Mouse (Mus musculus) v-Abl transformed pro-B cells (cell line): ENCODE measurements around the gene Arxes2.
"Not testable (repeated sequence)": the region's sequence is repeated elsewhere in the genome, so short reads cannot be mapped to it uniquely, and the experiment has no call there.

ENCODE experiments used
- in situ Hi-C, 2 experiments: fragments of 400-800 bp; cut with MboI; formaldehyde crosslinking; loops; one replicate each; pipeline ENCODE4 v1.15.1; 2025; ENCODE audit not compliant: unreplicated experiment in 2 of 2

The Arxes2 gene

DNA sequence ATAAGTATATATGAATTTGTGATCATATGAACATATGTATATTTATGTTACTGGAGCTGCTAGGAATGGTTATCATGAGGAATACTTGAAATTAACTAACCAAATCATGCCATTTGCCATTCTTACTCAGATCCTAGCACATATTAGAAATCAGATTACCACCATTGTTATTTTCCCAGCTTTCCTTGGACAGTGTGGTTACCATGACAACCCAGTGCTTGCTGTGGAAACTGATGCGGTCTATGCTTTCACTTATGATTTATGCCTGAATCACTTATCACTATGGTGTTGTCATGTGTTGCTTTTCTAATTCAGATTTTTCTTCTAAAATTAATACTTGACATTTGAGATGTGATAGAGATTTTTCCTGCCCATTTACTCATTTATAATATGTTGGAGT, 36.7 kb downstream of the Arxes2 start:
- in situ Hi-C loops = no loop called here

- in situ Hi-C loops = not testable (repeated sequence)
Observed at GRCm38 (mm10) chrX:136032799-136033763, 39.5 kb downstream of the Arxes2 start, which contains the start of gene Arxes1. Arxes1 (plus strand) TSS chrX:136033367.

- in situ Hi-C loops = loop anchor here in 1 of 2 experiments (10.0 kb wide), 1 partner anchor 261 kb away; no protein-coding TSS in a partner anchor
Observed at GRCm38 (mm10) chrX:136043726-136044125, 50.1 kb downstream of the Arxes2 start.
